Mouse (Mus musculus) testis, adult 2 months (tissue): Measurements from ENCODE around the gene Ttc23.

ENCODE experiments used
- CTCF ChIP-seq: fragments of 200-500 bp; IDR thresholded peaks from 2 replicates; pipeline ENCODE4 v1.5.1; 2012; ENCODE audit warnings: low read depth, mild to moderate bottlenecking, inconsistent platforms, low read length, moderate library complexity; ENCODE audit not compliant: control insufficient read depth, insufficient read depth, insufficient replicate concordance
- POLR2A ChIP-seq: fragments of 200-500 bp; IDR thresholded peaks from 2 replicates; pipeline ENCODE4 v1.6.1; 2012; ENCODE audit warnings: low read depth, mild to moderate bottlenecking, inconsistent platforms, low read length, moderate library complexity; ENCODE audit not compliant: control insufficient read depth

DNA sequence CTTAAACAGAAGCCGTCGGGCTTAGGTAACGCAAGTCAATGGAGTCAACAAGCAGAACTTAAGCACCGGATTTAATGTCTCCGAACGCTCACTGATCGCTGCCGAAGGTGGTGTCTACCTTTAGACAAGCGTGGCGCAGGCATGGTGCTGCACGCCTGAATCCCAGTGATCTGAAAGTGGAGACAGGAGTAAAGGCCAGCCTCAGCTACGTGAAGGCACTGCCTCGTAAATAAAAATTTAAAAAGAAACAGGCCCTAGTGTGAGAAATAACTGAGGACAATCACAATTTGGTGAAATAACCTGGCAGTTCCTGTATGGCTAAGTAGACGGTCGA, 1.6 kb upstream of the Ttc23 start:
- TF ChIP-seq CTCF (no peak), POLR2A (no peak)
